Mouse (Mus musculus) heart, postnatal 0 days (tissue): Measurements from ENCODE around the gene Ms4a4b.

Experiments used
- CTCF ChIP-seq: IDR thresholded peaks from 2 replicates; pipeline ENCODE4 v1.5.1; 2016; ENCODE audit warnings: antibody characterized with exemption, control low read depth, low read depth
- EP300 ChIP-seq: IDR thresholded peaks from 2 replicates; pipeline ENCODE4 v1.6.1; 2016; ENCODE audit warnings: antibody characterized with exemption, low read depth

- TF ChIP-seq EP300 (no peak), CTCF (no peak)
Measured at GRCm38 (mm10) chr19:11501326-11501725, 58.0 kb downstream of the Ms4a4b start.
